In the genomic region with DNA sequence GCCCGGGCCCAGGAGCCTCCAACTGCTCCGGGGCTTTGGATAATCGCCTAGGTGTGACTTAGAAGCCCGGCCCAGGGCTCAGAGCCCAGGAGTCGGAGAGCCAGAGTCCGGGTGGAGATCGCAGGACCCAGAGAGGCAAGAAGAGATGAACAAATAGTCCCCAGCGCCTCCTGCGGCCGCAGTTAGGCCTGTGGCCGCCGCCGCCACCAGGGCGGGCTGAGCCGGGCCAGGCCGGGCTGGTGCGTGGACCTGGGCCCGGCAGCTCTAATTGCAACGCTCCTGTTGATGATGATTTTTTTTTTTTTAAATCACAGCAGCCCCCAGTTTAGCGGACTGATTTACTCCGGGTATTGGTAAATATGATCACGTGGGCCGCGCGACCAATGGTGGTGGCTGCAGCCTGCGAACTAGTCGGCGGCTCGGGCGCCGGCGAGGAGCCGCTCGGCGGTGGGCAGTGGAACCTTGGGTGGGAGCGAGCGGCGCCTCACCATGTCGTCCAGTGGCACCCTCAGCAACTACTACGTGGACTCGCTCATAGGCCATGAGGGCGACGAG, we compare ENCODE assay signal across 8 mouse cellular contexts. TPM values are rescaled to one million over a fixed set of nuclear protein-coding genes. Genes with fewer than 3 reads are reported as not detected.
DNase-seq lines count a peak whose midpoint lies in the region; ATAC-seq and TF ChIP-seq lines count a peak whose summit lies in the region.

TSS of gene Hoxd9 (plus strand) at position 161 of the 555 bp plus-strand sequence.

- ATAC-seq in lung, postnatal 0 days: peak; percentile 44
- peak; percentile 53; the same call in 1 of the 2 replicates for ATAC-seq in forebrain, embryonic 11.5 days (replicated peaks; ENCODE audit: low FRiP score)
- 0 out of 2 replicates have a peak, but pooled peaks have one; percentile 15 for ATAC-seq in hindbrain, embryonic 15.5 days (ENCODE audit: low FRiP score, low read depth)
- no peak; the same call in 1 of the 2 replicates for ATAC-seq in liver, embryonic 12.5 days
- peak; percentile 48; the same call in 1 of the 2 replicates for ATAC-seq in stomach, postnatal 0 days (ENCODE audit: low FRiP score, low TSS enrichment)
- no peak for ATAC-seq in erythroid progenitor cell, adult 5-6 weeks (replicated peaks; ENCODE audit: low FRiP score, poor library complexity, severe bottlenecking)

- H3K9ac ChIP-seq in lung, postnatal 0 days (replicated peaks; ENCODE audit: low read depth): no peak within 1 kb of the TSS
- H3K9ac ChIP-seq in forebrain, embryonic 11.5 days (ENCODE audit: low read length): no peak within 1 kb of the TSS
- H3K9ac ChIP-seq in hindbrain, embryonic 15.5 days: no peak within 1 kb of the TSS
- H3K9ac ChIP-seq in liver, embryonic 12.5 days: no peak within 1 kb of the TSS
- H3K9ac ChIP-seq in stomach, postnatal 0 days (ENCODE audit: low read length): no peak within 1 kb of the TSS

- no peak within 1 kb of the TSS for H3K27ac ChIP-seq in lung, postnatal 0 days (ENCODE audit: low read length)
- H3K27ac ChIP-seq in forebrain, embryonic 11.5 days (ENCODE audit: low read depth, low read length): no peak within 1 kb of the TSS
- no peak within 1 kb of the TSS for H3K27ac ChIP-seq in hindbrain, embryonic 15.5 days (replicated peaks)
- no peak within 1 kb of the TSS for H3K27ac ChIP-seq in liver, embryonic 12.5 days
- no peak within 1 kb of the TSS for H3K27ac ChIP-seq in stomach, postnatal 0 days (replicated peaks)

- 1% methylated on average over 35 of the region's 43 CpGs for WGBS in lung, postnatal 0 days
- under 1% methylated on average over 41 of the region's 43 CpGs for WGBS in forebrain, embryonic 11.5 days
- under 1% methylated on average over 43 of the region's 43 CpGs for WGBS in hindbrain, embryonic 15.5 days
- WGBS in liver, embryonic 12.5 days (ENCODE audit: insufficient replicate concordance): under 1% methylated on average over 43 of the region's 43 CpGs
- 1% methylated on average over 43 of the region's 43 CpGs for WGBS in stomach, postnatal 0 days

- DNase-seq in lung, postnatal 0 days (ENCODE audit: low spot score): no peak
- DNase-seq in lung, postnatal 25 days (ENCODE audit: low spot score): no peak
- peak; percentile 81 for DNase-seq in forebrain, embryonic 11.5 days (ENCODE audit: low spot score)
- peak; percentile 29 for DNase-seq in stomach, postnatal 0 days (ENCODE audit: low spot score)
- DNase-seq in layer of hippocampus, adult 9-11 months: no peak

- H3K27me3 ChIP-seq in lung, postnatal 0 days (replicated peaks; ENCODE audit: insufficient read depth, low read length): peaks cover 89% of the 10 kb centered on the region
- peaks cover 98% of the 10 kb centered on the region for H3K27me3 ChIP-seq in forebrain, embryonic 11.5 days (ENCODE audit: control insufficient read depth, insufficient read depth, low read length)
- peaks cover 85% of the 10 kb centered on the region for H3K27me3 ChIP-seq in hindbrain, embryonic 15.5 days
- peaks cover 100% of the 10 kb centered on the region for H3K27me3 ChIP-seq in liver, embryonic 12.5 days (replicated peaks)
- H3K27me3 ChIP-seq in stomach, postnatal 0 days (ENCODE audit: control insufficient read depth, insufficient read depth, low read length): peaks cover 33% of the 10 kb centered on the region

- TF ChIP-seq EP300 in lung, postnatal 0 days (IDR thresholded peaks at IDR 0.05): no peak
- TF ChIP-seq EP300 in stomach, postnatal 0 days (optimal IDR thresholded peaks at IDR 0.05): no peak

- H3K4me3 ChIP-seq in lung, postnatal 0 days (ENCODE audit: low read depth, low read length): peak within 1 kb of the TSS; percentile 28
- peak within 1 kb of the TSS; percentile 28 for H3K4me3 ChIP-seq in forebrain, embryonic 11.5 days (ENCODE audit: low read depth, low read length)
- H3K4me3 ChIP-seq in hindbrain, embryonic 15.5 days: peak within 1 kb of the TSS; percentile 26
- peak within 1 kb of the TSS; percentile 35 for H3K4me3 ChIP-seq in liver, embryonic 12.5 days
- peak within 1 kb of the TSS; percentile 37 for H3K4me3 ChIP-seq in stomach, postnatal 0 days (ENCODE audit: low read depth, low read length)

- TF ChIP-seq CTCF in lung, postnatal 0 days (IDR thresholded peaks at IDR 0.05): peak; percentile 29; the same call in 1 of the 2 replicates
- no peak; the same call in 1 of the 2 replicates for TF ChIP-seq CTCF in stomach, postnatal 0 days (IDR thresholded peaks at IDR 0.05; ENCODE audit: low read depth)

- H3K36me3 ChIP-seq in lung, postnatal 0 days (ENCODE audit: insufficient read depth, low read length): no peaks in the 10 kb centered on the region
- H3K36me3 ChIP-seq in forebrain, embryonic 11.5 days (ENCODE audit: control insufficient read depth, insufficient read depth, low read length): no peaks in the 10 kb centered on the region
- no peaks in the 10 kb centered on the region for H3K36me3 ChIP-seq in hindbrain, embryonic 15.5 days
- H3K36me3 ChIP-seq in liver, embryonic 12.5 days: no peaks in the 10 kb centered on the region
- H3K36me3 ChIP-seq in stomach, postnatal 0 days (ENCODE audit: control insufficient read depth, insufficient read depth, low read length): no peaks in the 10 kb centered on the region

- H3K4me1 ChIP-seq in lung, postnatal 0 days (ENCODE audit: insufficient read depth, low read depth, low read length): 0 out of 2 replicates have a peak, but pooled peaks cover 5% of the 10 kb centered on the region
- H3K4me1 ChIP-seq in forebrain, embryonic 11.5 days (replicated peaks; ENCODE audit: control insufficient read depth, insufficient read depth, low read length): peaks cover 3% of the 10 kb centered on the region; the same call in 1 of the 2 replicates
- peaks cover 12% of the 10 kb centered on the region for H3K4me1 ChIP-seq in hindbrain, embryonic 15.5 days (replicated peaks)
- H3K4me1 ChIP-seq in liver, embryonic 12.5 days: peaks cover 9% of the 10 kb centered on the region; the same call in 1 of the 2 replicates
- no peaks in the 10 kb centered on the region for H3K4me1 ChIP-seq in stomach, postnatal 0 days (replicated peaks; ENCODE audit: control insufficient read depth, insufficient read depth)

- peak within 1 kb of the TSS; percentile 52 for H3K4me2 ChIP-seq in lung, postnatal 0 days (replicated peaks; ENCODE audit: low read depth, low read length)
- H3K4me2 ChIP-seq in forebrain, embryonic 11.5 days (ENCODE audit: low read depth, low read length, severe bottlenecking): peak within 1 kb of the TSS; percentile 55
- peak within 1 kb of the TSS; percentile 51 for H3K4me2 ChIP-seq in hindbrain, embryonic 15.5 days
- H3K4me2 ChIP-seq in liver, embryonic 12.5 days: peak within 1 kb of the TSS; percentile 55
- peak within 1 kb of the TSS; percentile 49 for H3K4me2 ChIP-seq in stomach, postnatal 0 days (replicated peaks; ENCODE audit: low read depth)

- no peaks in the 10 kb centered on the region for H3K9me3 ChIP-seq in lung, postnatal 0 days (ENCODE audit: low read length)
- H3K9me3 ChIP-seq in forebrain, embryonic 11.5 days (ENCODE audit: control insufficient read depth, low read length): no peaks in the 10 kb centered on the region
- H3K9me3 ChIP-seq in hindbrain, embryonic 15.5 days: no peaks in the 10 kb centered on the region
- no peaks in the 10 kb centered on the region for H3K9me3 ChIP-seq in liver, embryonic 12.5 days (replicated peaks)
- H3K9me3 ChIP-seq in stomach, postnatal 0 days (ENCODE audit: control insufficient read depth, low read length): no peaks in the 10 kb centered on the region

RNA-seq across cellular contexts. Expression of gene Hoxd9, which starts in this region (rescaled TPM):
- 0.33 and 0.38 TPM in 2 replicates for polyA plus RNA-seq in lung, postnatal 0 days (2015; fragmentation: Nextera tagmentation; extraction: Ambion mirVana)
- polyA plus RNA-seq in forebrain, embryonic 11.5 days (2014; fragmentation: Nextera tagmentation; extraction: Ambion mirVana): not detected in 2 replicates
- polyA plus RNA-seq in hindbrain, embryonic 15.5 days (2015; fragmentation: Nextera tagmentation; extraction: Ambion mirVana): not detected in 2 replicates
- 0.06 TPM in 1 of 2 replicates, not detected in the other for polyA plus RNA-seq in liver, embryonic 12.5 days (2016; fragmentation: Nextera tagmentation; extraction: Ambion mirVana)
- polyA plus RNA-seq in stomach, postnatal 0 days (2015; fragmentation: Nextera tagmentation; extraction: Ambion mirVana): 0.31 and 0.34 TPM in 2 replicates
- total RNA-seq in erythroid progenitor cell, adult 5-6 weeks (2015; ENCODE audit: low replicate concordance): not detected in 2 replicates
- not detected in 2 replicates for total RNA-seq in erythroid progenitor cell, adult 5-6 weeks (2017; ENCODE audit: low replicate concordance)

Comparison
In these comparisons a context has a peak if more than half of its experiments do, and no peak if none do; other contexts are left out.
1. Peak in ATAC-seq, H3K4me3 ChIP-seq and H3K4me2 ChIP-seq in lung, postnatal 0 days; RNA of the gene not detected or under 1 TPM.
2. Peak in DNase-seq, ATAC-seq, H3K4me3 ChIP-seq and H3K4me2 ChIP-seq in forebrain, embryonic 11.5 days; RNA of the gene not detected or under 1 TPM.
3. Peak in ATAC-seq, H3K4me3 ChIP-seq and H3K4me2 ChIP-seq in hindbrain, embryonic 15.5 days; RNA of the gene not detected or under 1 TPM.
4. Peak in DNase-seq, ATAC-seq, H3K4me3 ChIP-seq and H3K4me2 ChIP-seq in stomach, postnatal 0 days; RNA of the gene not detected or under 1 TPM.